Mouse (Mus musculus): ENCODE data around the gene Eef1a2.

GRCm38 (mm10) chr2:181157180-181157579 is 366 bp upstream of the Eef1a2 start:
- TF ChIP-seq CTCF (IDR thresholded peaks at IDR 0.05; ENCODE audit: low read depth, low read length) (no peak), POLR2A (IDR thresholded peaks at IDR 0.05; ENCODE audit: borderline replicate concordance, low read depth, low read length) (no peak)
